Mouse (Mus musculus): ENCODE data around the gene Ftsj3. TPM values are rescaled to one million over a fixed set of nuclear protein-coding genes. Genes with fewer than 3 reads are reported as not detected.
A peak's percentile ranks its signal among the peaks of the same experiment; 100 is the strongest.
"Not testable (repeated sequence)": the region's sequence is repeated elsewhere in the genome, so short reads cannot be mapped to it uniquely, and the experiment has no call there.

The Ftsj3 gene
- polyA plus RNA-seq, 1 experiment from 2014 or later: 56.3 TPM

GRCm38 (mm10) chr11:106216730-106217490 is 39.0 kb downstream of the Ftsj3 start, which contains the start of gene Ddx42:
Ddx42 (plus strand) TSS chr11:106216926.
- Histone ChIP-seq H3K9me3 (no peaks in the 10 kb centered on the region), H3K4me2 (replicated peaks) (peak within 1 kb of the TSS; percentile 63), H3K4me3 (replicated peaks) (peak within 1 kb of the TSS; percentile 86), H3K36me3 (peaks cover under 1% of the 10 kb centered on the region), H3K27me3 (replicated peaks) (no peaks in the 10 kb centered on the region), H3K27ac (peak within 1 kb of the TSS; percentile 91), H3K9ac (peak within 1 kb of the TSS; percentile 97), H3K4me1 (replicated peaks) (peaks cover 16% of the 10 kb centered on the region)
- ATAC-seq: peak; percentile 93
- under 1% methylated on average over 70 of the region's 70 CpGs for WGBS

GRCm38 (mm10) chr11:106215927-106216729 is 39.8 kb downstream of the Ftsj3 start, which contains the start of gene Ccdc47:
Ccdc47 (minus strand) TSS chr11:106216344.
- H3K9ac ChIP-seq: peak within 1 kb of the TSS; percentile 97
- peaks cover 16% of the 10 kb centered on the region for H3K4me1 ChIP-seq (replicated peaks)
- H3K36me3 ChIP-seq: peaks cover 7% of the 10 kb centered on the region
- under 1% methylated on average over 46 of the region's 46 CpGs for WGBS
- peak within 1 kb of the TSS; percentile 91 for H3K27ac ChIP-seq
- peak; percentile 98 for ATAC-seq
- no peaks in the 10 kb centered on the region for H3K9me3 ChIP-seq
- H3K4me3 ChIP-seq (replicated peaks): peak within 1 kb of the TSS; percentile 86
- H3K27me3 ChIP-seq (replicated peaks): no peaks in the 10 kb centered on the region
- peak within 1 kb of the TSS; percentile 63 for H3K4me2 ChIP-seq (replicated peaks)

GRCm38 (mm10) chr11:106215450-106215859 is 40.4 kb downstream of the Ftsj3 start:
- H3K4me3 ChIP-seq (replicated peaks): peak overlapping the region; percentile 86
- 24% methylated on average over 7 of the region's 7 CpGs for WGBS
- peak overlapping the region; percentile 63 for H3K4me2 ChIP-seq (replicated peaks)
- peaks cover 10% of the 10 kb centered on the region for H3K36me3 ChIP-seq
- ATAC-seq: no peak
- H3K27ac ChIP-seq: peak overlapping the region; percentile 91; the same call in 1 of the 2 replicates
- peak overlapping the region; percentile 88 for H3K9ac ChIP-seq
- peaks cover 16% of the 10 kb centered on the region for H3K4me1 ChIP-seq (replicated peaks)
- H3K27me3 ChIP-seq (replicated peaks): no peaks in the 10 kb centered on the region
- H3K9me3 ChIP-seq: no peaks in the 10 kb centered on the region

GRCm38 (mm10) chr11:106214856-106215255 is 41.0 kb downstream of the Ftsj3 start:
- peaks cover 16% of the 10 kb centered on the region for H3K4me1 ChIP-seq (replicated peaks)
- H3K4me3 ChIP-seq (replicated peaks): peak overlapping the region; percentile 86
- H3K36me3 ChIP-seq: peaks cover 14% of the 10 kb centered on the region
- WGBS: 80% methylated on average over 5 of the region's 5 CpGs
- ATAC-seq: no peak
- peak overlapping the region; percentile 63 for H3K4me2 ChIP-seq (replicated peaks)
- 0 out of 2 replicates have a peak overlapping the region, but pooled peaks have one; percentile 4 for H3K9ac ChIP-seq
- H3K27ac ChIP-seq: no peak overlapping the region
- no peaks in the 10 kb centered on the region for H3K9me3 ChIP-seq
- no peaks in the 10 kb centered on the region for H3K27me3 ChIP-seq (replicated peaks)

DNA sequence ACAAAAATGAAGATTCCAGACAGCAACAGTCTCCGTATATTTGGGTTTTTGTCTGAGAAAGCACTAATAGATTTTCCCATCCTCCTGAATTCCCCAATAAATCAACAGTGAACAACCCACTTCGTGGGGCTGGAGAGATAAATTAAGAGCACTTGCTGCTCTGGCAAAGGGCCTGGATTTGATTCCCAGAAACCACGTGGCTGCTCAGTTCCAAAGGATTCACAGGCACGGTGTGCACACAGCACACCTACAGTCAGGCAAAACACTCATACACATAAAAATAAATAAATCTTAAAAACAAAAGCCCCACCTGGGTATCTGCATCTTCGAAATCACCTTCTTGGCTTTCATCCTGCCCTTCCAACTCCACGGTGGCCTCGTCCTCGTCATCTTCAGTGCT is 43.1 kb downstream of the Ftsj3 start:
- Histone ChIP-seq H3K4me2 (replicated peaks) (no peak overlapping the region), H3K36me3 (peaks cover 30% of the 10 kb centered on the region), H3K4me1 (replicated peaks) (peaks cover 8% of the 10 kb centered on the region), H3K27ac (no peak overlapping the region), H3K27me3 (replicated peaks) (no peaks in the 10 kb centered on the region), H3K9ac (no peak overlapping the region), H3K9me3 (no peaks in the 10 kb centered on the region), H3K4me3 (replicated peaks) (no peak overlapping the region)
- no peak for ATAC-seq
- WGBS: 77% methylated on average over 8 of the region's 8 CpGs

DNA sequence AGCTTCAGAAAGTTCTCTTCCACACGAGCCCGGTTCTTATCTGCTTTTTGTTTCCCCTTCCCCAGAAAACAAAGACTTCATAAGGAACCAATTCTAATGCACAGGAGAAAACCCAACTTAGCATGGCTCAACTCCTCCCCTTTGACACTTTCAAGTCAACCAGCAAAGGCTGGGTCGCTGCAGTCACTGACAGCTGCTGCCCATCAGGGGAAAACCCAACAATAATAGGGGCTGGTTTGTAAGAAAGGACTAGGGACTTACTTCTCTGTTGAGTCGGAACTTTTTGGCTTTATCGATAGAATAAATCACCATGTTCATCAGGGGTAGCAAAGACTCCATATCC is 53.8 kb downstream of the Ftsj3 start, which contains the start of gene Strada:
Gene Strada (minus strand): TSS at position 46 of the 343 bp plus-strand sequence.
- Histone ChIP-seq H3K27me3 (replicated peaks) (no peaks in the 10 kb centered on the region), H3K9me3 (no peaks in the 10 kb centered on the region), H3K27ac (no peak within 1 kb of the TSS), H3K4me3 (replicated peaks) (no peak within 1 kb of the TSS), H3K4me1 (replicated peaks) (no peaks in the 10 kb centered on the region), H3K4me2 (replicated peaks) (no peak within 1 kb of the TSS), H3K9ac (no peak within 1 kb of the TSS), H3K36me3 (peaks cover 43% of the 10 kb centered on the region)
- ATAC-seq: no peak
- WGBS: 82% methylated on average over 5 of the region's 5 CpGs

GRCm38 (mm10) chr11:106201337-106202122 is 54.3 kb downstream of the Ftsj3 start:
- WGBS: 95% methylated on average over 19 of the region's 19 CpGs
- ATAC-seq: no peak
- H3K27ac ChIP-seq: no peak overlapping the region

DNA sequence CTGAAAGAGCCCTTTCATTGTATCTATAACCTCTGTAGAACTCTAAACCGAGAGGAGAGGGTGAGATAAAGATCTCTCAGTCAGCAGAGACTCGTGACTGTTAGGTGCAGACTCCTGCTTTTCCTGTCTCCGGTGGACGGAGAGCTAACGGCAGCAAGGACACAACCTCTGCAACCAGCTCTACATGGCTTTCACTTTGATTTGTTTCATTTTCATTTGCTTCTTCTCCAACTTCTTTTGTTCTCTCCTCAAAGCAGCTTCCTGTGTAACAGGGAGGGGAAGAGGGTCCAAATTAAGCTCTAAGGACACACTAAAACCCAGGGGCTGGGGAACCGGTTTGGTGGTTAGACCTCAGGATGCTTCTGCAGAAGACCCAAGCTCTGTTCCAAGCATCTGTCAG is 55.1 kb downstream of the Ftsj3 start:
- Histone ChIP-seq H3K4me2 (replicated peaks) (no peak overlapping the region), H3K27ac (no peak overlapping the region), H3K36me3 (peaks cover 40% of the 10 kb centered on the region), H3K9ac (no peak overlapping the region), H3K27me3 (replicated peaks) (no peaks in the 10 kb centered on the region), H3K4me3 (replicated peaks) (no peak overlapping the region), H3K4me1 (replicated peaks) (no peaks in the 10 kb centered on the region), H3K9me3 (no peaks in the 10 kb centered on the region)
- no peak for ATAC-seq
- WGBS: 72% methylated on average over 6 of the region's 6 CpGs

More at GRCm38 (mm10) chr11:106201337-106202122, 54.3 kb downstream of the Ftsj3 start:
- Histone ChIP-seq H3K4me2 (replicated peaks) (no peak overlapping the region), H3K4me3 (replicated peaks) (no peak overlapping the region), H3K9ac (no peak overlapping the region), H3K27me3 (replicated peaks) (no peaks in the 10 kb centered on the region), H3K9me3 (no peaks in the 10 kb centered on the region), H3K36me3 (peaks cover 40% of the 10 kb centered on the region), H3K4me1 (replicated peaks) (no peaks in the 10 kb centered on the region)

- H3K27ac ChIP-seq; ATAC-seq; H3K4me2 ChIP-seq (replicated peaks); H3K4me1 ChIP-seq (replicated peaks); H3K27me3 ChIP-seq (replicated peaks); H3K4me3 ChIP-seq (replicated peaks); H3K9ac ChIP-seq; H3K9me3 ChIP-seq: not testable (repeated sequence)
- H3K36me3 ChIP-seq: peaks cover 36% of the 10 kb centered on the region
- WGBS: 94% methylated on average over 7 of the region's 7 CpGs
These were observed 55.9 kb downstream of the Ftsj3 start for GRCm38 (mm10) chr11:106199997-106200396.
